Mouse (Mus musculus) mouse trophoblast stem cell (cell line): ENCODE measurements around the gene Sqor.

Source experiments
- in situ Hi-C, 2 experiments: fragments of 300-500 bp; cut with MseI, MboI; formaldehyde crosslinking; loops; 2 replicates in 1 of 2; 3 replicates in 1 of 2; pipeline ENCODE4 v1.15.1; 2025

The Sqor gene

DNA sequence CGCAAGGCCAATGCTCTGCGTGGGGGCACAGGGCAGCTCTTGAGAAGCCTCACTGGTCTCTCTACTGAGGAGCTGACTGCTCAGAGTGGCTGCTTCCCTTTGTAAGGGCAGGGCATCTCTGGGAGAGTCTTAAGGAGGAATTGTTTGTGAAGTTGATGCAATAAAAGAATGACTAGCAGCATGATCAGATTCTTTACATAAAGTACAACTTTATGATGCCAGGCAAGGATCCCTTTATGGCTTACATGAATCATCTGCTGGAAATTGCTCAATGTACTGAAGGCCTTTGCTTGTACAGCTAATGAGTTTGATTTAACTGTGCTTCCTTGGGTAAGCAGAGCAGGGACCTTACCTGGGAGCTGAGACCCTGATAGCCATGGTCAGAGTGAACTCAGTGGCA, 18.7 kb downstream of the Sqor start:
- in situ Hi-C loops: no loop called here

DNA sequence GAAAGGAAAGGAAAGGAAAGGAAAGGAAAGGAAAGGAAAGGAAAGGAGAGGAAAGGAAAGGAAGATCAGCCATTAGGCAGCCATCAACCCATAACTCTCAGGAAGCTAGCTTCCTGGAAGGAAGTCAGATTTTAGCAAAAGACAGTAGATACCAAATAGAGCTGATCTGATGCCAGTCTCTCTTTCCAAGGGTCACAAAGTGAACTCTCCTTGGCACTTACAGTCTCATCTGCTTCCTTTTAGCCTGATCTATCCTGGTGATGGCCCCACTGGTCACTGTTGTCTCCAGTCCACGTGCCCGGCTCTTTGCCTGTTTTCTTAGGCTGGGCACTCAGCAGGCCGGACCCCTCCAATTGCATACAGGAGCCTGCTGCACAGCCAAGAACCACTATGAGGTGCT, 19.7 kb downstream of the Sqor start:
- in situ Hi-C loops: no loop called here

DNA sequence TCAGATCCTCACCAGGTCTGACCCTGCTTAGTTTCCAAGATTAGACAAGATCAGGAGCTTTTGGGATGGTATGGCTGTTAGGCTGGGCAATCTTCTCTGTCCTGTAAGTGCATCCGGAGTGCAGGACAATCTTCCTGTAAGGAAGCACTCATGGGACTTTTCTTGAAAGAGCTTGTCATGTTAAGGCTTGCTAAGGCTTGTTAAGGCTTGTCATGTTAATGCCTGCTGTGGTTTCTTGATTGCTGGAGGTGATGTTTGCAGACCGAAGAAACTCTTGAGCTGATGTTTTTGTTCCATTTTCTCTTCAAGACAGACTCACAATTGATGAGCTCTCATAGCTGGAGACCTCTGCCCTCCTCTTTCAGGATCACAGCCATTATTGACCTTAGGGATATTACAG, 21.1 kb downstream of the Sqor start:
- in situ Hi-C loops: no loop called here

DNA sequence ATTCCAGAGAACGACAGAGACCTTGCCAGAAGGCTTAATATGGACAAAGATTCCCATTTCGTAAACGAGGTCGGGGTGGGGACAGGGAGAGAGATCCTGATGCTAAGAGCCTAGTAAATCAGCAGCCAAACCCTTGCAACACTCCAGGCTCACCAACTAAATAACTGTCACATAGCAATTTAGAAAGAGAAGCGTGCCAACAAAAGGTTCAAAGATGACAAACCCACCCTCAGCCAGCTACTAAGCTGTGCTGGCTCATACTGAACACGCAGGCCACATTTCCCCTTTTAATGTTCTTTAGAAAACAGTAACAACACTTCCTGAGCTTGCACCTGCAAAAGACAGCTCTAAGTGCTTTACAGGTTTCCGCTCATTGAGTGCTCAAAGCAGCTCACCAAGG, 24.3 kb downstream of the Sqor start:
- in situ Hi-C loops: no loop called here

DNA sequence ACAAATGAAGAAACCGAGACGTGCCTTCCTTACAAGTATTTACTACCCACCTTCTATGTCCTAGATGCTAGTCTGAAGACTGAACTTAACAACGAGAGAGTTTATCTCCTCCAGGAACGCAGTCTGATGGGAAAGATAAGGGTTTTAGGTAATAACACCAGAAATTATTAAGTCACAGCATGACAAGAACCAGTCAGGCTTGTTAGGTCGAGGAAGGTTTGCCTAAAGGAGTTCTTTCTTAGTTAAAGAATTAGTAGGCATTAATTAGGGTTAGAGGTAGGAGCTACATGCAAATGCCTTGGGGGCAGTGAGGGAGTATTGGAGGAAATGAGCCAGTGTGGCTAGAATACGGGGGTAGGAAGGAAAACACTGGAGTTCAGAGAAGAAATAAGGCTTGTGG, 24.7 kb downstream of the Sqor start:
- in situ Hi-C loops: no loop called here

DNA sequence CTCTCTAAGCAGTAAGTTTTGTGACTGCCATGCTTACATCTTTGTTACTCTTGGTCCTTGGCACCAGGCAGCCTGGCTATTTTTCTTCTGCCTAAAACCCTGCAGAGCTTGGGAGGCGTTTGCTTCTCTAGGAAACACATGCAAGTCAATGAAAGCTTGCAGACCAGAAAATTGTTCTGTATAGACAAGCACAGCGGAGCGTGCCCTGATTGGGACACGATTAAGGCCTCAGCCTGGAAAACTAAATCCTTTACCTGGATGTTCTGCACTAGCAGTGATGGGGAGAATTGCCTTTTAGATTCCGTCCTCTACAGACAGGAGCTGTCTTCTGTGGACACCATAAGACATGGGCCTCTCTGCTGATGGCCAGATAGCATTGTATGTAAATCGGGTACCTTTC, 39.4 kb downstream of the Sqor start:
- in situ Hi-C loops: no loop called here

DNA sequence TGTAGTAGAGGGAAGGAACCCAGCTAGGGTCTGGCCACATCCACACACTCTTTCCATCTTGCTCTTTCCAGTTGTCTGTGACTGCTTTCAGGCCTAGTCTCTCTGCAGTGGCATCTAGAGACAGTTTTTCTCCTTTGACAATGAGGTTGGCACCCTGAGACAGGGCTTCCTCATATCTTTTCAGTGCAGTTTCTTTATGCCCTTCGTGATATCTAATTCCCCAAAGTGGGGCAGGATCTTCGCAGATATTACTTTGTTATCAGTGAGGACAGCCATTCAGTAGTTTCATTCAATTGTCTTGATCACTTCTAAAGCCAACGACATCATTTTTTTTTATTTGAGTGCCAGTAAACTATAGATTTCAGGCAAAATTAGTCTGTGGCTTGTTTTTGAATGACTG, 41.0 kb downstream of the Sqor start:
- in situ Hi-C loops: no loop called here

DNA sequence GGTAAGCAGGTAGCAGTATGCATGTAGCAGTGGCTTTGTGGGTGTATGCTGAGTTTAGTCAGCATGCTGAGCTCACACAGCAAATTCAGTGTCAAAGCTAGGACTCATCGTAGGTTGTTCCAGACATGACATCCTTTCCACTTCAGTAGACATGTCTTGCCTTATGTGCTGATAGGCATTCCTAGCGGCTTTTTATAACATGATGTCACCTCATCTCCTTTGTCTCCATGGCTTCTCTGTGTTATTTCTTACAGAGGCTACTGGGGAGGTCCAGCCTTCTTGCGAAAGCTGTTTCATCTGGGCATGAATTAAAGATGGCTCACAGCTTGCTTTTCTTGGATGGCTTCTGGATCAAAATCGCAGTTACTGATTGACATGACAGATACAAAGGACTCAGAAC, 44.0 kb downstream of the Sqor start:
- in situ Hi-C loops: no loop called here

DNA sequence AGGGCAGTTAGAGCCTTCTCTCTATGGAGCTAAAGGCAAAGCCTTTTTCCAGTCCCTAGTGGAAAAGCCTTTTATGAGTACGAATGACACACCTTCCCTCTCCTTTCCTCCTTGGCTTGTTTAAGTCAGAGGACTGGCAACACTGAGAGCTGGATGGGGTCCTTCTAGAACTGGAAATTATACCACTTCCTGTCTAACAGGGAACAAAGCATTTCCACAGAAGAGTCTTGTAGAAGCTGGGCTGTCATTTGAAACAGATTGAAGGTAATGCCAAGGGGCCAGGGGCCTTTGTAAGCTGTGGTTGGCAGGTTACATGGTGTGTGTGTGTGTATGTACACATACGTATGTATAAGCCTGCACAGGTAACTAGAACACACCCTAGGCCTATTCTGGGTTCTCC, 51.9 kb downstream of the Sqor start:
- in situ Hi-C loops: no loop called here

DNA sequence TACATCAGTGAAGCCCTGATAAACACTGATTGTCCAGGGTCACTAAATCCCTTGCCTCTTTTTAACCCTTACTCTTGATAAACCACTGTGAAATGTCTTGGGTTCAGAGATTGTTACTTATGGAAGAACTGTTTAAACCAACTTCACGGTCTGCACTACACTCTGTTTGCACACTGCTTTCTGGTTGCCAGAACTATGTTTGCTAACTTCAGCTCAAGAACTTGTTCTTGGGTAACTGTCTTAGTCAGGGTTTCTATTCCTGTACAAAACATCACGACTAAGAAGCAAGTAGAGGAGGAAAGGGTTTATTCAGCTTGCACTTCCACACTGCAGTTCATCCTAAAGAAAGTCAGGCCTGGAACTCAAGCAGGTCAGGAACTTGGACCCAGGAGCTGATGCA, 56.2 kb downstream of the Sqor start:
- in situ Hi-C loops: no loop called here

DNA sequence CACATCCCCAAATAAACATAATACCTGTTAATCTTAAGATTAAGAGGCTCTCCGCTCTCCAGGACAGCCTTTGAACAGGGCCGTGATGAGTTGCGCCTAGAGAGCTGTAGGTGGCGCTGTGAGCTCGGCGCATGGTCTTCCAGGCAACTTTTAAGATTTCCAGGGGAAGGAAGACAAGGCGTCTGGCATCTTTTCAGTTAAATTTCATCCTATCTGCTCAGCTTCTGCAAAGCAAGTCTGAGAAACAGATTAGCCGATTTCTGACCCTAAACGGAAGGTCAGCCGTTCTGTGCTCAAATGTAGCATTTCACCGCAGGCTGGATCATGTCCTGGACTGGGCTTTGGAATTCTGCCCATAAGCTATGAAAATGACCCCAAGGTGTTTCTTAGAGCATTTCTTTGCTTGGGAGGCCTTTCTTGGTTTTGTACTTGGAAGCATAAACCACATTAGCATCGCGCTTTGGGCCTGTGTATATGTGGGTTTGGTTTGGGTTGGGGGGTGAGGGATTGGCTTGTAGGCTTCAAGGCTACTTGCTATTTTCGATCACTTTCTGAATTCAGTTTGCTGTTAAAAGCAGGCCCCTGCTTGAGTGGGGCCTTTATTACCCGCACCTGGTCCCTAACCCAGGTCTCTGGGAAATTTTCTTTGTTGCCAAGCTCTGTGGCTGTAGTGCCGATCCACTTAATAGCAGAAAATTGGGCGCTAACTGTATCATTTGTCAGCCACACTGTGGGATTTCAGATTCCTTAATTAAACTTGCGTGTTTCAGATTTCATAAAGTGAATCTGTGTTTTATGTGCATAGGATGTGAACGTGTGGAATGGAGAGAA, 60.6 kb downstream of the Sqor start:
- in situ Hi-C loops: no loop called here

DNA sequence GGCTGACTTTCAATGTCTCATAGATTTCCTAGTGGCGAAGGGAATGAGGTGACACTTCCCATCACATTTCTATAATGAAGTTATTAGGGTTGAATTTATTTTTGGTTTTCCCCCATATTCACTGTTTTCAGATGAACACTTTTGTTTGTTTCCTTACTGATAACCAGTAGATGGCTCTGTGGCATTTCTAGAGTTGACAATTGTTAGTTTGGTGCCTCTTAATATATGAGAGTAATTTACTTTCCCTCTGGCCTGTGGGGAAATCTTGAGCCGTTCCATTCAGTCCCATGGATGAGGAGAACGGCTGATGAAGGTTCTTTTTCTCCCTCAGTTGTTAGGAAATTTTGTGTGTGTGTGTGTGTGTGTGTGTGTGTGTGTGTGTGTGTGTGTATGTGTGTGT, 61.3 kb downstream of the Sqor start:
- in situ Hi-C loops: no loop called here

DNA sequence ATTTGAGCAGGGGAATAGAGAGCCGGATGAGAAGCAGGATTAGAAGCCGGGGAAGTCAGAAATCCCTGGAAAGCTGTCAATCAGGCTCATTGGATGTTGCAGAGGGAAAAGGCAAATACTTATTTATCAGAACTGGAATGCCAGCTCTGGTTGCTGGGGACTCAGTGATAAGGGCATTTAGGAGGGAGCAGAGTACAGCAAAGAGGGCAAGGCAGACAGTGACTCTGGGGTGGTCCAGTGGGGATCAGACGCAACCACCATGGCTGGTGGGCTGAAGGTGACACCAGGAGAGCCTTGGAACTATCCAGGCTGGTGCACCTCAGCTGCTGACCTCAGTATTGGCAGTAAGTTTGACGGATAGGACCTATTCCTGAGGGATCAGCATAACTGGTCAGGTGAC, 89.6 kb downstream of the Sqor start:
- in situ Hi-C loops: no loop called here

DNA sequence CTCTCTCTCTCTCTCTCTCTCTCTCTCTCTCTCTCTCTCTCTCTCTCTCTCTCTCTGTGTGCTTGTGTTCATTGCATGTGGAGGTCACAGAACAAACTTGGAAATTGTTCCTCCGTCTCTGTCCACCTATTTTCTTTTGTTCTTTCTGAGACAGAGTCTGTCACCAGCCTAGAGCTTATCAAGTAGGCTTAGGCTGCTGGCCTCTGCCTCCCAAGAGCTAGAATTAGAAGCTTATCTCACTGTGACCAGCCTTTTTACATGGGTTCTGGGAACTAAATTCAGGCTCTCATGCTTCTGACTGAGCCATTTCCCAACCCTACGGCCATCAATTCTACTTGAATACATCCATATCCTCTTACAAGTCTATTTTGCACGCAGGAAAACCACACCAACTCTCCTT, 90.3 kb downstream of the Sqor start:
- in situ Hi-C loops: no loop called here
